Mouse (Mus musculus): Measurements from ENCODE around the gene Tcf7l2. TPM values are rescaled to one million over a fixed set of nuclear protein-coding genes. Genes with fewer than 3 reads are reported as not detected.

Tcf7l2 gene
- polyA plus RNA-seq, 1 experiment from 2014 or later, result 150 TPM

DNA sequence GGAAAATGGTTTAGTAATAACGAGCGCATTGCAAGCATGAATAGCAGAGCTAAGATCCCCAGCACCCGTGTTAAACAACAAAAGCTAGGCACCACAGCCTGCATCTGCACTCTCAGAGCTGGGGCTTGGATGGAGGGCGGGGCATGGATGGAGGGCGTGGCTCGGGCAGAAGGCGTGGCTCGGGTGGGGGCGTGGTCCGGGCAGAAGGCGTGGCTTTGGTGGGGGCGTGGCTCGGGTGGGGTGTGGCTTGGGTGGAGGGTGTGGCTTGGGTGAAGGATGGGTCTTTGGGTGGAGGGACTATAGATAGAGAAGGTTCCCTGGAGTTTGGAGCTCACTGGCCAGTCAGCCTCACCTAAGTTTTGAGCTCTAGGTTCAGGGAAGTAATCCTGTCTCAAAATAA lies 45.8 kb downstream of the Tcf7l2 start:
- peaks cover 10% of the 10 kb centered on the region for H3K4me1 ChIP-seq (replicated peaks; ENCODE audit: control insufficient read depth, insufficient read depth, low read length)

DNA sequence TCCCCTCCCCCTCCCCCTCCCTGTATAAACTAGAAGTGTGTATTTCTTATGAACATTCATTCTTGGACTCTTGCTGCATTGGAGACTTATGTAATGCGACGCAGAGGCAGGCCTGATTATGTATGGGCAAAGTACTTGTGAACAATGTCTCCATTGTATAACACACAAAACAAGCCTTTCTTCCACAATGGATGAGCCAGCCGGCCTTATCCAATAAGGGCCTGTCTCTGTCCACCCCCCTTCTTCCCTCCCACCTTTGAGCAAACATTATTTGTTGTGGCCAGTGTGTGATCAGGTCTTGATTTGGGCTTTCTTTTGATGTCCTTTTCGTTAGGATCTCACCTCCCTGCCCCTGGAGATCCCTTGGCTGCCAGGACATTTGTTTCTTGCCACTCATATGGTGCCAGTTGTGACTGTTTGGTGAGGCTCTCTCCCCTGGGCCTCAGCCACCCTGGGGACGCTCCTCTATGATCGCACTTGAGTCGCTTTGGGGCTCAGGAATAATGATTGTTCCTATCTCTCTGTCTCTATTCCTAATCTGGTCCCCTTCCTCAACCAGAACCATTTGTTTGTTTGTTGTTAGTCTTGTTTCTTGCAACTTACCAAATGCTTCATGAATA lies 46.8 kb downstream of the Tcf7l2 start:
- peak; percentile 61 for DNase-seq (ENCODE audit: low spot score)
- no peaks in the 10 kb centered on the region for H3K36me3 ChIP-seq (ENCODE audit: control insufficient read depth, insufficient read depth, low read length)
- H3K4me3 ChIP-seq (ENCODE audit: low read depth, low read length), result no peak overlapping the region
- no peak overlapping the region for H3K9ac ChIP-seq (ENCODE audit: low read length)
- peak overlapping the region; percentile 4; the same call in 1 of the 2 replicates for H3K27ac ChIP-seq (ENCODE audit: low read depth, low read length)
- 0 out of 2 replicates have a peak overlapping the region, but pooled peaks have one; percentile 18 for H3K4me2 ChIP-seq (ENCODE audit: low read depth, low read length, severe bottlenecking)
- peak; percentile 84 for ATAC-seq (replicated peaks; ENCODE audit: low FRiP score)
- no peaks in the 10 kb centered on the region for H3K27me3 ChIP-seq (ENCODE audit: control insufficient read depth, insufficient read depth, low read length)
- 9% methylated on average over 7 of the region's 7 CpGs for WGBS
- H3K9me3 ChIP-seq (ENCODE audit: control insufficient read depth, low read length), result no peaks in the 10 kb centered on the region
- H3K4me1 ChIP-seq (replicated peaks; ENCODE audit: control insufficient read depth, insufficient read depth, low read length), result peaks cover 10% of the 10 kb centered on the region

More for the DNA sequence above, 45.8 kb downstream of the Tcf7l2 start:
- no peaks in the 10 kb centered on the region for H3K9me3 ChIP-seq (ENCODE audit: control insufficient read depth, low read length)
- no peaks in the 10 kb centered on the region for H3K36me3 ChIP-seq (ENCODE audit: control insufficient read depth, insufficient read depth, low read length)
- ATAC-seq (replicated peaks; ENCODE audit: low FRiP score) (no peak), DNase-seq (ENCODE audit: low spot score) (peak; percentile 60)
- no peak overlapping the region for H3K4me3 ChIP-seq (ENCODE audit: low read depth, low read length)
- 76% methylated on average over 13 of the region's 13 CpGs for WGBS
- no peak overlapping the region for H3K9ac ChIP-seq (ENCODE audit: low read length)
- no peaks in the 10 kb centered on the region for H3K27me3 ChIP-seq (ENCODE audit: control insufficient read depth, insufficient read depth, low read length)
- H3K27ac ChIP-seq (ENCODE audit: low read depth, low read length), result no peak overlapping the region
- H3K4me2 ChIP-seq (ENCODE audit: low read depth, low read length, severe bottlenecking), result no peak overlapping the region

GRCm38 (mm10) chr19:55788905-55789295 lies 47.3 kb downstream of the Tcf7l2 start:
- H3K27ac ChIP-seq (ENCODE audit: low read depth, low read length), result no peak overlapping the region; the same call in 1 of the 2 replicates
- no peak overlapping the region for H3K9ac ChIP-seq (ENCODE audit: low read length)
- no peak overlapping the region for H3K4me3 ChIP-seq (ENCODE audit: low read depth, low read length)
- DNase-seq (ENCODE audit: low spot score), result no peak
- H3K27me3 ChIP-seq (ENCODE audit: control insufficient read depth, insufficient read depth, low read length), result no peaks in the 10 kb centered on the region
- no peaks in the 10 kb centered on the region for H3K36me3 ChIP-seq (ENCODE audit: control insufficient read depth, insufficient read depth, low read length)
- no peak overlapping the region for H3K4me2 ChIP-seq (ENCODE audit: low read depth, low read length, severe bottlenecking)
- 40% methylated on average over 5 of the region's 5 CpGs for WGBS
- no peaks in the 10 kb centered on the region for H3K9me3 ChIP-seq (ENCODE audit: control insufficient read depth, low read length)
- no peak for ATAC-seq (replicated peaks; ENCODE audit: low FRiP score)
- peaks cover 10% of the 10 kb centered on the region for H3K4me1 ChIP-seq (replicated peaks; ENCODE audit: control insufficient read depth, insufficient read depth, low read length)

DNA sequence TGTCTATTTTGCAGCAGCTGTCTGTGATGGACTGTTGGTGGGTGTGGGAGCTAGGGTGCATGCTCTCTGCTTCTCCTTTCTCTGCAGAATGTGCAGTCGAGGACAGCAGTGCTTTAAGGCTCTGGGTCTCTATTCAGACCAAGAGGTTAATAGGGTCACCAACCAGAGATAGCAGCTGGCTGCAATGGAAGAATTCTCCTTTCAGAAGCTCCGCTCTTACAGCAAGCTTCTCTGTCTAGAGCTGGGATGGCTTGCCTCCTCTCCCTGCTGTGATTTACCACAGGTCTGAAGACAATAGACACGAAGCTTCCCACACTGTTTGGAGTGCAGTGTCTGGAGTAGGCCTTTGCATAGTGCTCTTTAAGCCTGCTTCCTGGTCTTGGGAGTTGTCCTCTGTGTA lies 48.2 kb downstream of the Tcf7l2 start:
- no peak for DNase-seq (ENCODE audit: low spot score)
- Histone ChIP-seq H3K4me2 (ENCODE audit: low read depth, low read length, severe bottlenecking) (no peak overlapping the region), H3K9ac (ENCODE audit: low read length) (no peak overlapping the region), H3K36me3 (ENCODE audit: control insufficient read depth, insufficient read depth, low read length) (no peaks in the 10 kb centered on the region), H3K4me1 (replicated peaks; ENCODE audit: control insufficient read depth, insufficient read depth, low read length) (peaks cover 10% of the 10 kb centered on the region), H3K9me3 (ENCODE audit: control insufficient read depth, low read length) (no peaks in the 10 kb centered on the region), H3K4me3 (ENCODE audit: low read depth, low read length) (no peak overlapping the region), H3K27ac (ENCODE audit: low read depth, low read length) (no peak overlapping the region), H3K27me3 (ENCODE audit: control insufficient read depth, insufficient read depth, low read length) (no peaks in the 10 kb centered on the region)
- ATAC-seq (replicated peaks; ENCODE audit: low FRiP score), result no peak
- WGBS, result 19% methylated on average over 3 of the region's 3 CpGs

- Histone ChIP-seq H3K27ac (ENCODE audit: low read depth, low read length) (no peak overlapping the region), H3K9me3 (ENCODE audit: control insufficient read depth, low read length) (no peaks in the 10 kb centered on the region), H3K36me3 (ENCODE audit: control insufficient read depth, insufficient read depth, low read length) (no peaks in the 10 kb centered on the region), H3K4me1 (replicated peaks; ENCODE audit: control insufficient read depth, insufficient read depth, low read length) (peaks cover 10% of the 10 kb centered on the region), H3K4me2 (ENCODE audit: low read depth, low read length, severe bottlenecking) (no peak overlapping the region), H3K4me3 (ENCODE audit: low read depth, low read length) (no peak overlapping the region), H3K27me3 (ENCODE audit: control insufficient read depth, insufficient read depth, low read length) (no peaks in the 10 kb centered on the region), H3K9ac (ENCODE audit: low read length) (no peak overlapping the region)
- 95% methylated on average over 6 of the region's 6 CpGs for WGBS
- no peak for ATAC-seq (replicated peaks; ENCODE audit: low FRiP score)
- DNase-seq (ENCODE audit: low spot score), result no peak
Observed at GRCm38 (mm10) chr19:55791293-55791692, 49.7 kb downstream of the Tcf7l2 start.

GRCm38 (mm10) chr19:55791886-55792285 lies 50.3 kb downstream of the Tcf7l2 start:
- no peak overlapping the region for H3K9ac ChIP-seq (ENCODE audit: low read length)
- H3K4me3 ChIP-seq (ENCODE audit: low read depth, low read length), result no peak overlapping the region
- 91% methylated on average over 6 of the region's 6 CpGs for WGBS
- ATAC-seq (replicated peaks; ENCODE audit: low FRiP score), result no peak
- no peaks in the 10 kb centered on the region for H3K36me3 ChIP-seq (ENCODE audit: control insufficient read depth, insufficient read depth, low read length)
- no peaks in the 10 kb centered on the region for H3K9me3 ChIP-seq (ENCODE audit: control insufficient read depth, low read length)
- no peak for DNase-seq (ENCODE audit: low spot score)
- H3K4me1 ChIP-seq (replicated peaks; ENCODE audit: control insufficient read depth, insufficient read depth, low read length), result peaks cover 10% of the 10 kb centered on the region
- no peak overlapping the region for H3K27ac ChIP-seq (ENCODE audit: low read depth, low read length)
- H3K4me2 ChIP-seq (ENCODE audit: low read depth, low read length, severe bottlenecking), result no peak overlapping the region
- no peaks in the 10 kb centered on the region for H3K27me3 ChIP-seq (ENCODE audit: control insufficient read depth, insufficient read depth, low read length)

DNA sequence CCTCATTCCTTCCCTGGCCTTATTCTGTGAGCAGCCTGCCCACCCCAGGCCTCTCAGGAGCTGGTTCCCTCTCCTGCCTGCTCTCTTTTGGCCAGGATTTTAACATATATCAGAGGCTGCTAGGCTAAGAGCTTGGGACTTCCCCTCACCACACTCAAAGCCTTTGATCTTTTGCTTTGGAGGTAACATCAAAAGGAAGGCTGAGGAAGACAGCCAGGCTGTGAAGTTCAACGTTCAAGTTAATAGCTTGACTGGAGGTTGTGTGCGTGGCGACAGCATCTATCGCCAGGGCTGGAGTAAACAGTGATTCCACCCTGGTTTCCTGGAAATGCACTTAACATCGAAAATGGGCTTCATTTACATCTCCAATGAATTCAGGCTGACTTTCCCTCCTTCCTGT lies 51.0 kb downstream of the Tcf7l2 start:
- 0 out of 2 replicates have a peak overlapping the region, but pooled peaks have one; percentile 6 for H3K9ac ChIP-seq (ENCODE audit: low read length)
- whole genome bisulfite sequencing, result 78% methylated on average over 5 of the region's 5 CpGs
- H3K4me1 ChIP-seq (replicated peaks; ENCODE audit: control insufficient read depth, insufficient read depth, low read length), result peaks cover 12% of the 10 kb centered on the region
- H3K4me2 ChIP-seq (ENCODE audit: low read depth, low read length, severe bottlenecking), result no peak overlapping the region; the same call in 1 of the 2 replicates
- H3K27ac ChIP-seq (ENCODE audit: low read depth, low read length), result no peak overlapping the region
- H3K27me3 ChIP-seq (ENCODE audit: control insufficient read depth, insufficient read depth, low read length), result no peaks in the 10 kb centered on the region
- no peaks in the 10 kb centered on the region for H3K9me3 ChIP-seq (ENCODE audit: control insufficient read depth, low read length)
- H3K4me3 ChIP-seq (ENCODE audit: low read depth, low read length), result no peak overlapping the region
- ATAC-seq (replicated peaks; ENCODE audit: low FRiP score) (no peak), DNase-seq (ENCODE audit: low spot score) (no peak)
- no peaks in the 10 kb centered on the region for H3K36me3 ChIP-seq (ENCODE audit: control insufficient read depth, insufficient read depth, low read length)

DNA sequence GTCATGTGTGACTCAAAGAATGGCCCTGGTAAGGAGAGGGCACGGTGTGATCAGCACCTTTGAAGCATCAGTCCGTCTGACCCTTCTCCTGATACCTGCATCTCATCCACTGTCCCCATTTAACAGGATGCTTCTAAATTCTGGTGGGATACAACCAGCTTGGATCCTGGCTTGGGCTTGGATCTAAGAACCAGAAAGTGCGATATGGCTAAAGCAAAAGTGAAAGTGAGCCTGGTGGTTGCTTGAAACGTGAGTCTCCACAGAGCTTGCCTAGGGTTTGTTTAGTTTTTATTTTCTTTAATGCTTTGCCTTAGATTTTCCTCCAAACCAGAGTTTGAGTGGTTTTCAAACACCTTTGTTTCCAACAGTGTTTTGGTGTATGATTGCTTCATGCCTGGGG lies 51.4 kb downstream of the Tcf7l2 start:
- Histone ChIP-seq H3K9me3 (ENCODE audit: control insufficient read depth, low read length) (no peaks in the 10 kb centered on the region), H3K27ac (ENCODE audit: low read depth, low read length) (no peak overlapping the region), H3K4me2 (ENCODE audit: low read depth, low read length, severe bottlenecking) (no peak overlapping the region), H3K36me3 (ENCODE audit: control insufficient read depth, insufficient read depth, low read length) (no peaks in the 10 kb centered on the region), H3K27me3 (ENCODE audit: control insufficient read depth, insufficient read depth, low read length) (no peaks in the 10 kb centered on the region), H3K4me3 (ENCODE audit: low read depth, low read length) (no peak overlapping the region), H3K9ac (ENCODE audit: low read length) (no peak overlapping the region), H3K4me1 (replicated peaks; ENCODE audit: control insufficient read depth, insufficient read depth, low read length) (peaks cover 13% of the 10 kb centered on the region)
- WGBS, result 88% methylated on average over 4 of the region's 4 CpGs
- DNase-seq (ENCODE audit: low spot score) (no peak), ATAC-seq (replicated peaks; ENCODE audit: low FRiP score) (no peak)

Data from forebrain, embryonic 11.5 days (tissue).